13 mouse cellular contexts compared by ENCODE assay signal in the genomic region with DNA sequence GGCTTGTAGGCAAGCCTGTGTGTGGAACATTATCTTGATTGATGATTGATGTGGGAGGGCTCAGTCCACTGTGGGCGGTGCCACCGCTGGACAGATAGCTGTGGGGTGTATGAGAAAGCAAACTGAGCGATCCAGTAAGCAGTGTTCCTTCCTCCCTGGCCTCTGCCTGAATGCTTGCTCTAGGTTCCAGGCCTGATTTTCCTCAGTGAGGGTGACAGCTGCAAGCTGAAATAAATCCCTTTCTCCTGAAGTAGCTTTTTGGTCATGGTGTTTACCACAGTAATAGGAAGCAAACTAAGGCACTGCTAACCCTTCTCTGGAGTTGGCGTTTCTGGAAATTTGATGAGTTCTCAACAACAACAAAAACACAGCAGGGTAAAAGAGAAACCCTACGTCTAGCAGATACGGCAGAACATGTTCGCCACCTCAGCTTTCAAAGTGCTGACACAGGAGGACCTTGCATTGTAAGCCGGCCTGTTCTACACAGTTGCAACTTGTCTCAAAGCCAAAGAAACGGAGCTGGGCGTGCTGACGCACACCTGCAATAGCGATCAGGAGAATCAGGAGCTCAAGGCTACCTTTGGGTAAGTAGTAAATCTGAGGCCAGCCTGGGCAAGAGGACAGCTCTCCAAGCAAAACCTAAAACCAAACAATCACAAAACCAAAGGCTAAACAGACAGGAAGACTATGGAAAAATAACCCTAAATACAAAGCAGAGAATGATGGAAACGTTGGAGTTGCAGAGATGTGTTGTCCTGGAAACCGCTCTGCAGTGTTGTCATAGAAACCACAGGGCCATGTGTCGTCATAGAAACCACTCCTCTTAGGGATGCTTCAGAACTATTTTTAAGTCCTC. TPM values are rescaled to one million over a fixed set of nuclear protein-coding genes. Genes with fewer than 3 reads are reported as not detected.
DNase-seq lines count a peak whose midpoint lies in the region; ATAC-seq lines count a peak whose summit lies in the region.
"Had no signal": no experiment of that assay in that cellular context is flagged by ENCODE, and none has a peak within 500 bp of the region (broad histone marks: within the 10 kb centered on the region; RNA-seq: fewer than 3 reads in every experiment).

No protein-coding gene starts in this region.

- ATAC-seq in forebrain, embryonic 13.5 days = peak; percentile 68
- no peak for ATAC-seq in neural tube, embryonic 12.5 days (ENCODE audit: low FRiP score, low read depth)
- ATAC-seq: CD4-positive, CD25-positive, alpha-beta regulatory T cell, adult 4 months had no signal

- no peak overlapping the region for H3K4me3 ChIP-seq in forebrain, embryonic 13.5 days
- no peak overlapping the region for H3K4me3 ChIP-seq in neural tube, embryonic 12.5 days
- H3K4me3 ChIP-seq: limb, embryonic 12.5 days had no signal

- 45% methylated on average over 15 of the region's 15 CpGs for WGBS in forebrain, embryonic 13.5 days
- WGBS in neural tube, embryonic 12.5 days = 43% methylated on average over 15 of the region's 15 CpGs

- no peaks in the 10 kb centered on the region; the same call in 1 of the 2 replicates for H3K9me3 ChIP-seq in forebrain, embryonic 13.5 days (replicated peaks)
- no peaks in the 10 kb centered on the region for H3K9me3 ChIP-seq in neural tube, embryonic 12.5 days
- H3K9me3 ChIP-seq: limb, embryonic 12.5 days had no signal

- H3K27me3 ChIP-seq in forebrain, embryonic 13.5 days = no peaks in the 10 kb centered on the region
- H3K27me3 ChIP-seq in neural tube, embryonic 12.5 days (replicated peaks) = no peaks in the 10 kb centered on the region
- H3K27me3 ChIP-seq: limb, embryonic 12.5 days had no signal

- H3K9ac ChIP-seq in forebrain, embryonic 13.5 days = no peak overlapping the region
- no peak overlapping the region for H3K9ac ChIP-seq in neural tube, embryonic 12.5 days
- H3K9ac ChIP-seq: limb, embryonic 12.5 days had no signal

- H3K27ac ChIP-seq in forebrain, embryonic 13.5 days = peak overlapping the region; percentile 87
- no peak overlapping the region for H3K27ac ChIP-seq in neural tube, embryonic 12.5 days
- H3K27ac ChIP-seq: limb, embryonic 12.5 days had no signal

- H3K36me3 ChIP-seq in forebrain, embryonic 13.5 days (ENCODE audit: poor library complexity, severe bottlenecking) = peaks cover 6% of the 10 kb centered on the region; the same call in 1 of the 2 replicates
- H3K36me3 ChIP-seq in neural tube, embryonic 12.5 days = no peaks in the 10 kb centered on the region
- H3K36me3 ChIP-seq: limb, embryonic 12.5 days had no signal

- H3K4me1 ChIP-seq in forebrain, embryonic 13.5 days = peaks cover 50% of the 10 kb centered on the region
- peaks cover 21% of the 10 kb centered on the region for H3K4me1 ChIP-seq in neural tube, embryonic 12.5 days

- peak; percentile 75 for DNase-seq in layer of hippocampus, adult 11-12 months (ENCODE audit: low spot score)
- DNase-seq in layer of hippocampus, postnatal 25 days (ENCODE audit: extremely low spot score in 1 of 2, low spot score in 1 of 2) = no peak
- peak; percentile 88 for DNase-seq in layer of hippocampus, adult 9-11 months
- no peak for DNase-seq in thymus, postnatal 14 days
- DNase-seq in B cell, adult 2 months = no peak
- DNase-seq in adrenal gland, postnatal 14 days = no peak
- DNase-seq: cerebellum, adult 18-20 months; lung, postnatal 36 days had no signal

- H3K4me2 ChIP-seq in forebrain, embryonic 13.5 days = peak overlapping the region; percentile 31
- peak overlapping the region; percentile 10 for H3K4me2 ChIP-seq in neural tube, embryonic 12.5 days (replicated peaks)
- H3K4me2 ChIP-seq: limb, embryonic 12.5 days had no signal

RNA-seq across cellular contexts. Expression of a gene that starts 2.8 kb away (rescaled TPM):
- total RNA-seq in layer of hippocampus, postnatal 25 days (2021) = 100 to 1,000 TPM; 104 to 117 TPM
- 37.0 and 40.8 TPM in 2 replicates for polyA plus RNA-seq in forebrain, embryonic 13.5 days (2015; fragmentation: Nextera tagmentation; extraction: Ambion mirVana)
- polyA plus RNA-seq in neural tube, embryonic 12.5 days (2016; fragmentation: Nextera tagmentation; extraction: Ambion mirVana) = 25.6 and 26.2 TPM in 2 replicates
- total RNA-seq in adrenal gland, postnatal 14 days (2021) = 4.6 and 5.6 TPM in 2 replicates
- total RNA-seq: gastrocnemius, adult 18-20 months had no signal
- polyA plus RNA-seq: CD4-positive, CD25-positive, alpha-beta regulatory T cell, adult 4 months had no signal

RNA-seq across cellular contexts. Expression of a gene that starts 12.2 kb away (rescaled TPM):
- 100 to 1,000 TPM; 320 to 337 TPM for total RNA-seq in layer of hippocampus, postnatal 25 days (2021)
- polyA plus RNA-seq in forebrain, embryonic 13.5 days (2015; fragmentation: Nextera tagmentation; extraction: Ambion mirVana) = 59.5 and 78.0 TPM in 2 replicates
- polyA plus RNA-seq in neural tube, embryonic 12.5 days (2016; fragmentation: Nextera tagmentation; extraction: Ambion mirVana) = 40.2 and 47.5 TPM in 2 replicates
- total RNA-seq in adrenal gland, postnatal 14 days (2021) = 24.6 and 27.2 TPM in 2 replicates
- polyA plus RNA-seq: CD4-positive, CD25-positive, alpha-beta regulatory T cell, adult 4 months had no signal

RNA-seq across cellular contexts. Expression of a gene that starts 26.2 kb away (rescaled TPM):
- 10 to 100 TPM; 52.6 to 53.6 TPM for total RNA-seq in layer of hippocampus, postnatal 25 days (2021)
- 2.5 and 3.0 TPM in 2 replicates for polyA plus RNA-seq in forebrain, embryonic 13.5 days (2015; fragmentation: Nextera tagmentation; extraction: Ambion mirVana)
- polyA plus RNA-seq in neural tube, embryonic 12.5 days (2016; fragmentation: Nextera tagmentation; extraction: Ambion mirVana) = 1.5 and 2.0 TPM in 2 replicates
- total RNA-seq in adrenal gland, postnatal 14 days (2021) = 1.3 and 1.6 TPM in 2 replicates
- total RNA-seq: gastrocnemius, adult 18-20 months had no signal

RNA-seq across cellular contexts. Expression of a gene that starts 32.7 kb away (rescaled TPM):
- 1,000 to 10,000 TPM; 2,256 to 2,439 TPM for total RNA-seq in layer of hippocampus, postnatal 25 days (2021)
- 271 and 296 TPM in 2 replicates for polyA plus RNA-seq in forebrain, embryonic 13.5 days (2015; fragmentation: Nextera tagmentation; extraction: Ambion mirVana)
- polyA plus RNA-seq in neural tube, embryonic 12.5 days (2016; fragmentation: Nextera tagmentation; extraction: Ambion mirVana) = 213 and 232 TPM in 2 replicates
- 222 and 231 TPM in 2 replicates for total RNA-seq in adrenal gland, postnatal 14 days (2021)

RNA-seq across cellular contexts. Expression of a gene that starts 35.9 kb away (rescaled TPM):
- total RNA-seq in layer of hippocampus, postnatal 25 days (2021) = 1 to 10 TPM; 2.2 to 2.5 TPM
- polyA plus RNA-seq in forebrain, embryonic 13.5 days (2015; fragmentation: Nextera tagmentation; extraction: Ambion mirVana) = 6.0 and 8.6 TPM in 2 replicates
- 7.9 and 15.3 TPM in 2 replicates for polyA plus RNA-seq in neural tube, embryonic 12.5 days (2016; fragmentation: Nextera tagmentation; extraction: Ambion mirVana)
- 18.4 and 20.9 TPM in 2 replicates for total RNA-seq in adrenal gland, postnatal 14 days (2021)

Comparison
In these comparisons a context has a peak if more than half of its experiments do, and no peak if none do; other contexts are left out.
1. DNase-seq: peak in layer of hippocampus, adult 11-12 months (single experiment) and layer of hippocampus, adult 9-11 months (single experiment); none in layer of hippocampus, postnatal 25 days (0 of 2), thymus, postnatal 14 days (single experiment), B cell, adult 2 months (0 of 2) and adrenal gland, postnatal 14 days (single experiment).
2. RNA of a gene that starts 2.8 kb away (total RNA-seq): 104 to 117 TPM in layer of hippocampus, postnatal 25 days; 4.6 to 5.6 TPM in adrenal gland, postnatal 14 days; every median in the first group is over 10 times any median in the second.
3. RNA of a gene that starts 12.2 kb away (total RNA-seq): 320 to 337 TPM in layer of hippocampus, postnatal 25 days; 24.6 to 27.2 TPM in adrenal gland, postnatal 14 days; every median in the first group is over 10 times any median in the second.
4. RNA of a gene that starts 26.2 kb away (total RNA-seq): 52.6 to 53.6 TPM in layer of hippocampus, postnatal 25 days; 1.3 to 1.6 TPM in adrenal gland, postnatal 14 days; every median in the first group is over 10 times any median in the second.